Mouse (Mus musculus) layer of hippocampus, adult 2 months (tissue): Measurements from ENCODE around the gene Cyp39a1. TPM values are rescaled to one million over a fixed set of nuclear protein-coding genes. Genes with fewer than 3 reads are reported as not detected.

ENCODE experiments used
- DNase-seq, 2 experiments: peaks; one replicate each; pipeline ENCODE4 v3.0.0; 2022; ENCODE audit warnings: low spot score in 2 of 2
- H3K27ac ChIP-seq: fragments of 200-600 bp; 2 replicates; pipeline ENCODE4 v1.8.1; 2022
- H3K4me3 ChIP-seq: fragments of 200-600 bp; 2 replicates; pipeline ENCODE4 v1.8.1; 2022; ENCODE audit warnings: mild to moderate bottlenecking
- CTCF ChIP-seq: fragments of 200-600 bp; conservative IDR thresholded peaks from 2 replicates; pipeline ENCODE4 v1.8.1; 2022; ENCODE audit warnings: antibody characterized with exemption, mild to moderate bottlenecking, moderate library complexity
- total RNA-seq, 2 experiments: library from RNA; stranded (reverse); gene quantifications; 2 replicates each; pipeline ENCODE4 v1.2.3; 2021

Gene Cyp39a1
- total RNA-seq, 2 experiments from 2014 or later = 0.79 to 1.1 TPM

GRCm38 (mm10) chr17:43701060-43701459, 33.8 kb downstream of the Cyp39a1 start:
- H3K27ac ChIP-seq = no peak overlapping the region
- peak; percentile 4 to 56 for DNase-seq
- H3K4me3 ChIP-seq = no peak overlapping the region
- peak; percentile 90 for TF ChIP-seq CTCF

- DNase-seq = no peak
- Histone ChIP-seq H3K4me3 (no peak overlapping the region), H3K27ac (no peak overlapping the region)
- TF ChIP-seq CTCF = no peak
These were observed 37.1 kb downstream of the Cyp39a1 start for GRCm38 (mm10) chr17:43704216-43704930.

DNA sequence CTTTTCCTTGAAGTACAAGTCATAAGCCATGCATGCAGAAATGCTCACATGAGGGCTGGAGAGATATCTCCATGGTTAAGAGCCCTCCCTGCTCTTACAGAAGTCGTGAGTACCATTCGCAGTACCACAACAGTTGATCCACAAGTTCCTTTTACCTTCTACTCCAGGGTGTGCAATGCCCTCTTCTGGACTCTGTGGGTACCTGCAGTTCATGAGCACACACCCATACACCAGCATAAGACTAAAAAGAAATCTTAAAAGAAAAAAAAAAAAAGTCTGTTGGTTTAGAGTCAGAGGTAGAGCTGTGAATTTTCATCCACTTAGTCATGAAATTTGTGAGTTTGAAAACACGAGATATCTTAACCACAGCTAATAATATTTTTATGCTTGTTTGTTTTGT, 39.5 kb downstream of the Cyp39a1 start:
- DNase-seq = no peak
- no peak for TF ChIP-seq CTCF
- Histone ChIP-seq H3K4me3 (no peak overlapping the region), H3K27ac (no peak overlapping the region)

- Histone ChIP-seq H3K4me3 (no peak overlapping the region), H3K27ac (no peak overlapping the region)
- DNase-seq = no peak
- TF ChIP-seq CTCF = no peak
These were observed 40.0 kb downstream of the Cyp39a1 start for GRCm38 (mm10) chr17:43707254-43707653.

- Histone ChIP-seq H3K27ac (no peak overlapping the region), H3K4me3 (no peak overlapping the region)
- DNase-seq = no peak
- no peak for TF ChIP-seq CTCF
These were observed 44.5 kb downstream of the Cyp39a1 start for GRCm38 (mm10) chr17:43711557-43712352.

- Histone ChIP-seq H3K4me3 (no peak overlapping the region), H3K27ac (no peak overlapping the region)
- no peak for TF ChIP-seq CTCF
- DNase-seq = no peak
These were observed 47.0 kb downstream of the Cyp39a1 start for GRCm38 (mm10) chr17:43714191-43714590.

- Histone ChIP-seq H3K4me3 (no peak overlapping the region), H3K27ac (no peak overlapping the region)
- no peak for TF ChIP-seq CTCF
- DNase-seq = peak in 1 of 2 experiments; percentile 6
These were observed 49.4 kb downstream of the Cyp39a1 start for GRCm38 (mm10) chr17:43716601-43717000.

DNA sequence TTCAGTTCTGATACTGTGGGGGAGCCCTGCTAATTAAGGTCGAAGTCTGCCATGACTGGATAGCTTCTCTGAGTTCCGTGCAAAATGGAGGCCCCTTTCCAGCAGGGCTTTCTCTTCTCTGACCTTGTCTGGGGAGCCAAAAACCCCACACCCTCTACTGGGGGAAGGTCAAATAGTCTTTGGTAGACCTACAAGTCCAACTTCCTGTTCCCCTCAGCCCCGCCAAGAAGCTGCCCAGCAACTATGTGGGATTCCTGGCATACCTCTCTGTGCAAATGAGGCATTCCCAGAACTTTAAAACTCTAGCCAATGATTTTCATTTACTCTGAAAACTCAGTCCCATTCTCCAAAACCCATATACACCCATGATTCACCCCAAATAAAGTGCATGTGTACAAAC, 52.2 kb downstream of the Cyp39a1 start:
- DNase-seq = no peak
- H3K27ac ChIP-seq = no peak overlapping the region
- H3K4me3 ChIP-seq = no peak overlapping the region
- no peak for TF ChIP-seq CTCF

- TF ChIP-seq CTCF = peak; percentile 37
- no peak overlapping the region for H3K27ac ChIP-seq
- no peak for DNase-seq
- H3K4me3 ChIP-seq = no peak overlapping the region
These were observed 57.3 kb downstream of the Cyp39a1 start for GRCm38 (mm10) chr17:43724480-43724879.

- DNase-seq = no peak
- no peak overlapping the region for H3K27ac ChIP-seq
- no peak for TF ChIP-seq CTCF
- no peak overlapping the region for H3K4me3 ChIP-seq
These were observed 64.1 kb downstream of the Cyp39a1 start for GRCm38 (mm10) chr17:43731327-43731726.

GRCm38 (mm10) chr17:43731976-43732375, 64.8 kb downstream of the Cyp39a1 start:
- DNase-seq = no peak
- no peak for TF ChIP-seq CTCF
- Histone ChIP-seq H3K27ac (no peak overlapping the region), H3K4me3 (no peak overlapping the region)

DNA sequence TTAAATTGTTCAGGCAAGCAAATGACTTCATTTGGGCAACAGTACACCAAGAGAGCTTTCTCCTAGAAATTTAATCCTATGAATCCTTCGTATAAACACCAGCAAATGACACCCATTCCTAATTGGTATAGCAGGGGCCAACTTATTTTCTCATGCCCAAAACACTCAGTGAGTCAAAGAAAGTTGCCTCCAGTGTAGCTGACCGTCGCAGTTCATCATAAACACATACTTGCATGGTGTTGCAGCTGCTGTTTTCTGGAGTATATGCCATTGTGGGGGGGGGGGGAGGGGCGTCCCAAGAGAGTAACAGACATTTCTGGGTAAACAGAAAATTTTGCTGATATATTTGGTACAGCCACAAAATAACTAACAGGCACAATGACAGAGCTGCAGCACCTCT, 67.0 kb downstream of the Cyp39a1 start:
- TF ChIP-seq CTCF = no peak
- Histone ChIP-seq H3K4me3 (no peak overlapping the region), H3K27ac (no peak overlapping the region)
- no peak for DNase-seq

DNA sequence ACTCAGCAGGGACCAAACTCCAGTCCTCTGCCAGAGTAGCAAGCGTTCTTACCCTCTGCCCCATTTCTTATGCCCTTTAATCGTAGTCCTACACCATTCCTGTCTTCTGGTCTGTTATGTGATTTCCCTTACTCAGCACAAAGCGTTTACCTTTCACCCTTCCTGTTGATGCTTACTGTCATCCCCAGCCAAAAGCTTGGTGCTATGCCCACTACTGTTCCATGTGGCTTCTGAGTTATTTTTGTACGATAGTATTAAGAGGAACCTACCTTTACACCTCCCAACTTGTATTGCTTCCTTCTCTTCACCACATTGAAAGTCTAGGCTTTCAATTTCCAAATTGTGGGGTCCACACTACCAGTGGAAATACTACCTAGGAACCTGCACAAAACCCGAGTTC, 76.7 kb downstream of the Cyp39a1 start:
- no peak overlapping the region for H3K4me3 ChIP-seq
- no peak for TF ChIP-seq CTCF
- no peak for DNase-seq
- H3K27ac ChIP-seq = no peak overlapping the region

DNA sequence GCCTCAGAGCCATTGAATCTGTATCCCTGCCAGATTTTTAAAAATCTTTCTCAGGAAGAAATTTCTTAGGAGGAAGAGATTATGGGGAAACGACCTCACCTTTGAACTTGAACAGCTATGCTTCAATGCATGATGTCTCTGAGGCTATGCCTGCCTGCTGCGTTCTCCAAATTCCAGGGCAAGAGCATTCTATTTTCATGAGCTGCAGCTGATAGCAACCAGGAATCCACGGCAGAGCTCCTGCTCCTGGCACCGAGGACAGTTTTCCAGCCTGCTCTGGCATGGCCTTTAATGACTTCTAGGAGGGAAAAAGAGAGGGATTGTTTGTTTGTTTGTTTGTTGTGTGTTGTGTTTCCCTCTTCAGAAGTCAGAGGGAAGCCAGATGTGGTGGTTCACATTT, 77.2 kb downstream of the Cyp39a1 start:
- DNase-seq = no peak
- H3K4me3 ChIP-seq = no peak overlapping the region
- no peak for TF ChIP-seq CTCF
- no peak overlapping the region for H3K27ac ChIP-seq
